Mouse (Mus musculus) left cerebral cortex, postnatal 14 days (tissue): ENCODE data around the gene Tacr2. TPM values are rescaled to one million over a fixed set of nuclear protein-coding genes. Genes with fewer than 3 reads are reported as not detected.
A peak's percentile ranks its signal among the peaks of the same experiment; 100 is the strongest.

Experiments used
- DNase-seq, 2 experiments: peaks; one replicate each; pipeline ENCODE4 v3.0.0; 2021 to 2022; ENCODE audit warnings: low spot score in 2 of 2, mixed read lengths in 1 of 2
- intact Hi-C: fragments of 180-260 bp; cut with DNase I; formaldehyde crosslinking; loops from one replicate; pipeline ENCODE4 v1.15.1; 2025
- total RNA-seq, 2 experiments: library from RNA; stranded (reverse); gene quantifications; 2 replicates each; pipeline ENCODE4 v1.2.3; 2021

The Tacr2 gene
- total RNA-seq, 2 experiments from 2014 or later = 0.15 to 0.19 TPM

- no peak for DNase-seq
- intact Hi-C loops = no loop called here
Observed at GRCm38 (mm10) chr10:62236165-62236564, 16.1 kb upstream of the Tacr2 start.

- DNase-seq = no peak
- intact Hi-C loops = no loop called here
Observed at GRCm38 (mm10) chr10:62237205-62237604, 15.0 kb upstream of the Tacr2 start.

GRCm38 (mm10) chr10:62238688-62239087, 13.6 kb upstream of the Tacr2 start:
- intact Hi-C loops = no loop called here
- peak in 1 of 2 experiments; percentile 57 for DNase-seq

GRCm38 (mm10) chr10:62239270-62239669, 13.0 kb upstream of the Tacr2 start:
- no peak for DNase-seq
- intact Hi-C loops = no loop called here

GRCm38 (mm10) chr10:62242358-62242757, 9.9 kb upstream of the Tacr2 start:
- intact Hi-C loops = loop anchor here (5.0 kb wide), 1 partner anchor 135 kb away; no protein-coding TSS in a partner anchor
- no peak for DNase-seq

- intact Hi-C loops = loop anchor here (1.0 to 5.0 kb wide), 2 partner anchors 56 to 136 kb away; no protein-coding TSS in a partner anchor
- DNase-seq = peak; percentile 67 to 68
Observed at GRCm38 (mm10) chr10:62242896-62243295, 9.3 kb upstream of the Tacr2 start.

- intact Hi-C loops = loop anchor here (5.0 kb wide), 1 partner anchor 137 kb away; no protein-coding TSS in a partner anchor
- DNase-seq = no peak
Observed at GRCm38 (mm10) chr10:62244067-62244466, 8.2 kb upstream of the Tacr2 start.

- intact Hi-C loops = no loop called here
- no peak for DNase-seq
Observed at GRCm38 (mm10) chr10:62247156-62247555, 5.1 kb upstream of the Tacr2 start.

GRCm38 (mm10) chr10:62247815-62248214, 4.4 kb upstream of the Tacr2 start:
- intact Hi-C loops = no loop called here
- DNase-seq = no peak

GRCm38 (mm10) chr10:62252496-62253235, 428 bp downstream of the Tacr2 start:
- intact Hi-C loops = no loop called here
- no peak for DNase-seq

GRCm38 (mm10) chr10:62258298-62258697, 6.1 kb downstream of the Tacr2 start:
- DNase-seq = no peak
- intact Hi-C loops = no loop called here

- DNase-seq = peak; percentile 64 to 82
- intact Hi-C loops = no loop called here
Observed at GRCm38 (mm10) chr10:62261115-62261886, 9.1 kb downstream of the Tacr2 start.

GRCm38 (mm10) chr10:62264299-62264698, 12.1 kb downstream of the Tacr2 start:
- no peak for DNase-seq
- intact Hi-C loops = no loop called here

GRCm38 (mm10) chr10:62269278-62269677, 17.0 kb downstream of the Tacr2 start:
- DNase-seq = no peak
- intact Hi-C loops = no loop called here

- peak; percentile 78 to 87 for DNase-seq
- intact Hi-C loops = loop anchor here (1.0 kb wide), 1 partner anchor 136 kb away; no protein-coding TSS in a partner anchor
Observed at GRCm38 (mm10) chr10:62275235-62275634, 23.0 kb downstream of the Tacr2 start.

GRCm38 (mm10) chr10:62277499-62278293, 25.5 kb downstream of the Tacr2 start:
- intact Hi-C loops = no loop called here
- DNase-seq = no peak

- intact Hi-C loops = no loop called here
- no peak for DNase-seq
Observed at GRCm38 (mm10) chr10:62279066-62279465, 26.8 kb downstream of the Tacr2 start.

- DNase-seq = no peak
- intact Hi-C loops = no loop called here
Observed at GRCm38 (mm10) chr10:62279671-62280070, 27.4 kb downstream of the Tacr2 start.

- DNase-seq = peak in 1 of 2 experiments; percentile 29
Observed at GRCm38 (mm10) chr10:62282782-62283181, 30.5 kb downstream of the Tacr2 start.

More at GRCm38 (mm10) chr10:62282782-62283181, 30.5 kb downstream of the Tacr2 start:
- intact Hi-C loops = no loop called here
